Mouse (Mus musculus) gastrocnemius, postnatal 10 days (tissue): ENCODE data around the gene Dlg2. TPM values are rescaled to one million over a fixed set of nuclear protein-coding genes. Genes with fewer than 3 reads are reported as not detected.

Experiments used
- DNase-seq: peaks from one replicate; pipeline ENCODE4 v3.0.0; 2021; ENCODE audit warnings: mixed read lengths
- total RNA-seq, 2 experiments: library from RNA; stranded (reverse); gene quantifications; 2 replicates each; pipeline ENCODE4 v1.2.3; 2021

The Dlg2 gene
- total RNA-seq, 2 experiments from 2014 or later = 1.8 to 3.4 TPM

- no peak for DNase-seq
These were observed 2002.7 kb downstream of the Dlg2 start for GRCm38 (mm10) chr7:92479143-92479542.

- DNase-seq = no peak
These were observed 2003.3 kb downstream of the Dlg2 start for GRCm38 (mm10) chr7:92479748-92480147.

- DNase-seq = no peak
These were observed 2006.9 kb downstream of the Dlg2 start for GRCm38 (mm10) chr7:92483346-92483745.

GRCm38 (mm10) chr7:92485881-92486710 lies 2009.6 kb downstream of the Dlg2 start:
- no peak for DNase-seq

GRCm38 (mm10) chr7:92486878-92487277 lies 2010.4 kb downstream of the Dlg2 start:
- no peak for DNase-seq

GRCm38 (mm10) chr7:92492262-92492661 lies 2015.8 kb downstream of the Dlg2 start:
- DNase-seq = no peak

GRCm38 (mm10) chr7:92493521-92493920 lies 2017.0 kb downstream of the Dlg2 start:
- no peak for DNase-seq

Other genes with a start within 250 kb of the Dlg2 start
- gene Ccdc83, start 210.9 kb upstream of the Dlg2 start, total RNA-seq = under 1 TPM; 0.61 to 0.87 TPM
- gene Sytl2, start 174.4 kb upstream of the Dlg2 start, total RNA-seq = 10 to 100 TPM; 75.0 to 91.4 TPM
- gene Ccdc89, start 50.1 kb upstream of the Dlg2 start, total RNA-seq = under 1 TPM in 1 of 2 experiments, not detected in 1; 0.11 TPM
- 10 to 100 TPM; 20.0 to 30.5 TPM for gene Crebzf, start 33.9 kb upstream of the Dlg2 start, total RNA-seq
- 10 to 100 TPM; 67.8 to 83.8 TPM for gene Tmem126a, start 19.4 kb upstream of the Dlg2 start, total RNA-seq
- gene Tmem126b, start 671 bp upstream of the Dlg2 start, total RNA-seq = 10 to 100 TPM; 13.2 to 14.0 TPM